Mouse (Mus musculus): ENCODE data around the gene Tas1r3. TPM values are rescaled to one million over a fixed set of nuclear protein-coding genes. Genes with fewer than 3 reads are reported as not detected.

Tas1r3 gene
- 0.16 and 0.28 TPM in 2 replicates for polyA plus RNA-seq (2015; fragmentation: Nextera tagmentation; extraction: Ambion mirVana)

- no peak for DNase-seq (ENCODE audit: low spot score)
Measured at GRCm38 (mm10) chr4:155863001-155863400, at the start of gene Tas1r3. TSS of gene Tas1r3 (minus strand) at chr4:155863362.

GRCm38 (mm10) chr4:155908751-155909150 is 45.6 kb upstream of the Tas1r3 start:
- DNase-seq (ENCODE audit: low spot score): no peak

- no peak for DNase-seq (ENCODE audit: low spot score)
Measured at GRCm38 (mm10) chr4:155908281-155908680, 45.1 kb upstream of the Tas1r3 start.

GRCm38 (mm10) chr4:155907003-155907402 is 43.8 kb upstream of the Tas1r3 start:
- DNase-seq (ENCODE audit: low spot score): no peak

- no peak for DNase-seq (ENCODE audit: low spot score)
Measured at GRCm38 (mm10) chr4:155906125-155906524, 43.0 kb upstream of the Tas1r3 start.

GRCm38 (mm10) chr4:155905634-155906033 is 42.5 kb upstream of the Tas1r3 start:
- DNase-seq (ENCODE audit: low spot score): no peak

GRCm38 (mm10) chr4:155904318-155905102 is 41.3 kb upstream of the Tas1r3 start:
- no peak for DNase-seq (ENCODE audit: low spot score)

GRCm38 (mm10) chr4:155903246-155903645 is 40.1 kb upstream of the Tas1r3 start:
- DNase-seq (ENCODE audit: low spot score): no peak

GRCm38 (mm10) chr4:155901205-155901604 is 38.0 kb upstream of the Tas1r3 start:
- DNase-seq (ENCODE audit: low spot score): no peak

- DNase-seq (ENCODE audit: low spot score): no peak
Measured at GRCm38 (mm10) chr4:155899355-155899754, 36.2 kb upstream of the Tas1r3 start.

GRCm38 (mm10) chr4:155898318-155898717 is 35.2 kb upstream of the Tas1r3 start:
- DNase-seq (ENCODE audit: low spot score): no peak

- DNase-seq (ENCODE audit: low spot score): no peak
Measured at GRCm38 (mm10) chr4:155896461-155896860, 33.3 kb upstream of the Tas1r3 start.

- DNase-seq (ENCODE audit: low spot score): no peak
Measured at GRCm38 (mm10) chr4:155895826-155896225, 32.7 kb upstream of the Tas1r3 start.

- DNase-seq (ENCODE audit: low spot score): no peak
Measured at GRCm38 (mm10) chr4:155895216-155895615, 32.1 kb upstream of the Tas1r3 start.

GRCm38 (mm10) chr4:155894311-155894881 is 31.2 kb upstream of the Tas1r3 start:
- peak; percentile 64 for DNase-seq (ENCODE audit: low spot score)

GRCm38 (mm10) chr4:155893212-155893690 is 30.1 kb upstream of the Tas1r3 start:
- DNase-seq (ENCODE audit: low spot score): no peak

- DNase-seq (ENCODE audit: low spot score): peak; percentile 29
Measured at GRCm38 (mm10) chr4:155892438-155893211, 29.5 kb upstream of the Tas1r3 start.

GRCm38 (mm10) chr4:155892017-155892416 is 28.9 kb upstream of the Tas1r3 start:
- peak; percentile 89 for DNase-seq (ENCODE audit: low spot score)

GRCm38 (mm10) chr4:155891551-155892001 is 28.4 kb upstream of the Tas1r3 start, which contains the start of the genes Pusl1 and Acap3:
TSS of gene Pusl1 (minus strand) at chr4:155891781.
TSS of gene Acap3 (plus strand) at chr4:155891822.
- peak; percentile 97 for DNase-seq (ENCODE audit: low spot score)

GRCm38 (mm10) chr4:155891011-155891471 is 27.9 kb upstream of the Tas1r3 start:
- DNase-seq (ENCODE audit: low spot score): no peak

GRCm38 (mm10) chr4:155889316-155889715 is 26.2 kb upstream of the Tas1r3 start:
- no peak for DNase-seq (ENCODE audit: low spot score)

All from thymus, postnatal 0 days (tissue).